Mouse (Mus musculus) G1E-ER4 (cell line): ENCODE measurements around the gene Fes. TPM values are rescaled to one million over a fixed set of nuclear protein-coding genes. Genes with fewer than 3 reads are reported as not detected.

ENCODE experiments used
- GATA1 ChIP-seq: IDR thresholded peaks from one replicate; pipeline ENCODE4 v1.8.0; 2012; ENCODE audit warnings: low read length, inconsistent platforms
- polyA plus RNA-seq: library from polyadenylated mRNA; stranded (reverse); fragments of >175 nt; gene quantifications from 2 replicates; pipeline ENCODE4 v1.2.3, GENCODE M21; 2012

The Fes gene
- polyA plus RNA-seq, 1 experiment = 0.70 TPM

DNA sequence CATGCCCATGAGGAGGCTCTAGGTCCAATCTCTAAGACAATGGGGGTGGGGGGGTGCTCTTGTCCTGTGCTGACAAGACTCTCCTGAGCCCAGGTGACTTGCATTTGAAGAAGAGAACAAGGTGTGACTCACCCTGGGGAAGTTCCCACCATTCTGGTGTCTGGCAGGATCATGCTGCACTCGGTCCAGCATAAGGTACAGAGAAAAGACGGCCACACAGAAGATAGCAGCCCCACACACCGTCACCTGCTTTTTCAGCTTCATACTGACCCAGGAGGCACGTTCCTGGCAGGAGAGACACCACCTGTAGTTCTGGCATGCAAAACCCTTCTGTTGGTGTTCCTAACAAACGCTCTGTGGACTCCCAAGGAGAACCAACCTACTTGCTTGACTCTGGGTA, 18.3 kb downstream of the Fes start:
- no peak for TF ChIP-seq GATA1

DNA sequence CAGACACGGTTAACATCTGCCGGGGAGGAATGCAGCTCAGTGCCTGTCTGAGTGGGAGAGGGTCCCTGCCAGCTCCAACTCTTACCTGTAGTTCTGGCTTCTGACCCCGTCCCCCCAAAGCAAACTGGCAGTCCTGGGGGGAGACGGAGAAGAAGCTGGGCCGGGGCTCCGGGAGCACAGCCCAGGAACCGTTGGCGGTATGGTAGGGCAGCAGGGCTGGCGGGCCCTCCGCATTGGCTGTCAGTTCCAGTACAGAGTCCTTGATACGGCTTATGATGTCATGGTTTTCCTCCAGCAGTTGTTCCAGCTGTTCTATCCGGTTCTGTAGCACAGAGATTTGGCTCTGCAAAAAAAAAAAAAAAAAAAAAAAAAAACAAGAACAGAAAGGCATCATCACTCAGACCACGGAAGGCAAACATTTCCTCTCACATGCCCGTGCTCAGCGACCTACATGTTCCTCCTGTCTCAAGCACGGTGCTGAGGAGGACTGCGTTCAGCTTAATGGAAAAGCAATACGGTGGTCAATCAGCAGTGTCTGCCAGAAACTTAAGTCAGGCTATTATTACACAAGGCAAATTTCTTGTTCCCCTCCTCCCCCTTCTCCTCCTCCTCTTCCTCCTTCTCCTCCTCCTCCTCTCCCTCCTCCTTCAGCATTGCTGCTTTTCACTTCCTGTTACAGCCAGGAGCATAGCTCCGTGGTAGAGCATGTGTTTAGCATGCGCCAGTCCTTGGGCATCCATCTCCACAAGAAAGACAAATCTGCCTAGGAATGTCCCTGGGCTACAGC, 18.9 kb downstream of the Fes start:
- TF ChIP-seq GATA1 = no peak

DNA sequence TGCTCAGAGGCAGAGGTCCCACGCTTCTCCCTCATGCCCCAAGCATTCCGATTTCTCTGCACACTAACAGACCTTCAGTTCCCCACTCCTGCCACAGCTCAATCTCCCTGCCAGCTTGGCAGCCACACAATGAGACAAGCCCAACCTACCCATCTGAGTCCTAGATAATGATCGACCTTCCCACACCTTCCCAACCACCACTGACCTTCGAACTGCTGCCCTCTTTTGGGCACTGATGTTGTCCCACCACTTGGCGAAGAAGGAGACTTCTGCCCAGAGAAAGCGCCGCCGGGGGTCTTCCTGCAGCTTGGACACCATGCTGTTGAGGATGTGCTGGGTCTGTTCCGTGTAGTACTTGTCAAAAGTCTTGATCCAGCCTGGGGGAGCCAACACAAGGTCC, 19.7 kb downstream of the Fes start:
- TF ChIP-seq GATA1 = no peak

DNA sequence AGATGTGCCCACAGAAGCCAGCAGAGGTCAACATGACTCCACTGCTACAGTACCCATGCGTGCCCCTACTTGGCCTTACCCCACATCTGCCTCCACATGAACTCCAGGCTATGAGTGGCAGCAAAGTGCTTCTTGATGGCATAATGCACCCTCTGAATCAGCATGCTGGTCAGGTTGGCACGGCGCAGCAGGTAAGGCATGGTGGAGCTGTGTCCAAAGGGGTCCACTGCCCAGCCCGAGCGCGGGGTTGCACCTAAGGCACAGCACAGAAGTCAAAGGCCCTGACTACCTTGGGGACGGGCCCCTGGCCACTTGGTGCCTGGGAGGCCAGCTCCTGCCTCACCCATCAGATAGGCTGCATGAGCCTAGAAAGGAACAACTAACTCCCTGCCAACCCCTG, 20.5 kb downstream of the Fes start:
- TF ChIP-seq GATA1 = no peak

DNA sequence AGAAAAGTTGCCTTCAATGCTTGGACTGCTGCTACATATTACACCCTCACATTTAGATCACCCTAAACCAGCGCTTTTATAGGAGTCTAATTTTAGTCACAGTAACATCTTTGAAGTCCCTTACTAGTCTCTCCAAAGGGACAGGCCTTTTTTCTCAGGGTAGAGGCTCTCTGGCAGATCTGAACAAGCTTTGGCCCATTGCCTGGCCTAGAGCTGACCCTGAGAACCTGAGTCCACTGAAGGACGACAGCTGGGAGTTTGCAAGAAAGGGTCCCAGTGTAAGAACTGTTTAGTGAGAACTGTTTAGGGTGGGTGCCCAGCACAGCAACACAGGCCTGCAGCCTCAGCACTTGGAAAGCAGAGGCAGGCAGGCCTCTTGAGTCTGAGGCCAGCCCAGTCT, 22.0 kb downstream of the Fes start:
- no peak for TF ChIP-seq GATA1

DNA sequence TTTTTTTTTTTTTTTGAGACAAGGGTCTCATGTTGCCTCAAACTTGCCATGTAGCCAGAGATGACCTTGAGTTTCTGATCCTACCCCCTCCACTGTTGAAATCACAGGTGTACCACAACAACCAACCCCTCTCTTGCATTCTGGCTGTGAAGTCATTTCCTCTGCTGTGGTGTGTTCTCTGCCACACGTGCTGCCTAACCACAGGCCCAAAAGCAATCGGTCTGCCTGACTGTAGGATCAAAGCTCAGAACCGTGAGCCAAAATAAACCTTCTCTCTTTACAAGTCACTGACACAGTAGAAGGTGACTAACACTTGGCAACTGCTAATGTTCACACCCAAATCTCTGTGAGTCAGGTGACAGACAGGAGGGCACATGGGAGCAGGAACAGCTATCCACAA, 27.3 kb downstream of the Fes start:
- no peak for TF ChIP-seq GATA1

DNA sequence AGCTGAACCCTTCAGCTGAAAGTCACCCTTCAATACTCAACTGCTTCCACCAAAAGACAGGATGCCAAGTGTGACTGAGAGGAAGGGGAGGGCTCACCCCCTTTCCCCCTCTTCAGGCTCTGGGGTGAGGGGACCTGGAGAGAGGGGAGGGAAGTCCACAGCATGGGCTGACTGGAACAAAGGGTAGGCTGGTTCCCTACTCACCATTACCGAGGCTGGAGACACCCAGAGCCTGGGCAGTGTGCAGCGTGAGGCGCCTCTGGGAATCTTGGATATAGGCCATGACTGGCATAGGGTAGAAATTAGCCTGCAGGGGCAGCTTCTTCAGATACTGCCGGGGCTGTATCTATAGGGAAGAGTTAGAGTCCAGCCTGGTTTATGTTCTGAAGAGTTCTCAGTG, 29.7 kb downstream of the Fes start:
- TF ChIP-seq GATA1 = no peak

DNA sequence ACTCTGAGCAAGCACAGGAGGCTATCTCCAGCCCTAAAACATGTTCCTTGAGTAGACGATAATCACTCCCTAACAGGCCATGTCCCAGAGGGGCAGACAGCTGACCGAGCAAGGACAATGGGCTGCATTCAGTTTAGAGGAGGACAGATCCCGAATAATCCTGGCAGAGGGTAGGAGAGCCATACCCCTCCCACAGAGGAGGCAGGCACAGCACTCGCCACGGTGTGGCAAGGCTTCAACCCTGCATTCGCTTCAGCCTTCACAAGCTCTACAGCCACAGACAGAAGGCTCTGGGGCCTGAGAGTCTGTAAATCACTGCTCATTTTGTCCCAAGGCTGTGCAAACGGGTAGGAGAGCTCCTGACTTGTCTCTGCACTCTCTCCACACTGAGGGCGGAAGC, 30.6 kb downstream of the Fes start:
- no peak for TF ChIP-seq GATA1

DNA sequence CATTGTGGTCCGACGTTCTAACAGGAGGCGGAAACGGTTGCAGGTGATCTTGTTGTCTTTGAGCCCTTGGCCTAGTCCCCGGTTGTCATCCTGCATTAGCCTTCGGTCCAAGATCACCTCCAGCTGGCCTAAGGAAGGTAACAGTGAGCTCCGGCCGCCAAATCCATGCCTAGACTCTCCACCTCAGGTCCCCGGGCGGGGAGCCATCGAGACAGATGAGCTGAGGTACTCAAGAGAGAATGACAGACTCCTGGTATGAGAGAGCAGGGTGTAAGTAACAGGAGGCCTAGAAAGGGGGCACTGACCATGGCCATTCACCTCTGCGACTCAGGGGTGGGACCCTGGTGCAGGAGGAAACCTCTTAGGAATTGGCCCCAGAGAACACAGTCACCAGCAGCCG, 31.4 kb downstream of the Fes start:
- no peak for TF ChIP-seq GATA1

DNA sequence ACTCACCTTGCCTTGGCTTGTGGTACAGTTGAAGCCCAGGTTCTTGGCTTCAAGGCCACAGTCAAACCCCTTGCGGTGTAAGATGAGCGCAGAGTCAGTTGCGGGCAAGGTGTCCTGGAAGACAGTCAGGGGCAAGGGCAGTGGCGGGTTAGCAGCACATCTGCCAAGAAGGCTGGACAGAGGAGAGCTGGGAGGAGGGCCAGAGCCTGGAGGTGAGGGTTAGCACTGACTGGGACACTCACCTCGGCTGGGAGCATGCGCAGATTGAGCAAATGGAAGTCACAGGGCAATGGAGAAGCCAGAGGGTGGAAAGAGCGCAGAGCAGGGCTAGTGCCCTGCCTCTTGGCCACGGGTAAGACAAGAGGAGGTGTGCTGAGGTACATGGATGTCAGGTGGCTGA, 34.8 kb downstream of the Fes start:
- TF ChIP-seq GATA1 = no peak

DNA sequence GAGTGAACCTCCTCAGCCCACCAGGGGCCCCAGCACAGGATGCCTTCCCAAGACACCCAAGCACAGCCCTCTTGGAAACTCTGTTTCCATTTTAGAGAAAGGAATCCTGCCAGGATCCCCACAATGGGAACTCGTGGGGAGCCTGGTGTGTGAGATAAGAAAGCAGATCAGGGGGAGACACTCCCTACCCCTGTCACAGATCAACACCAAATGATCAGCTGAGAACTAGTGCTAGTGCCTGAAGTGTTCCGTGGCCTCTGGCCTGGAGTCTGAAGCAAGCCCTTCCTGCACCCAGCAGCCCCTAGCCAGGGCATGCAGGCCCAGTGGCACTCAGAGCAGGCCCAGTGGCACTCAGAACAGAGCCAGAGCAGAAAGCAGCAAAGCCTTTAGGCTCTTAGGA, 36.9 kb downstream of the Fes start:
- TF ChIP-seq GATA1 = no peak

DNA sequence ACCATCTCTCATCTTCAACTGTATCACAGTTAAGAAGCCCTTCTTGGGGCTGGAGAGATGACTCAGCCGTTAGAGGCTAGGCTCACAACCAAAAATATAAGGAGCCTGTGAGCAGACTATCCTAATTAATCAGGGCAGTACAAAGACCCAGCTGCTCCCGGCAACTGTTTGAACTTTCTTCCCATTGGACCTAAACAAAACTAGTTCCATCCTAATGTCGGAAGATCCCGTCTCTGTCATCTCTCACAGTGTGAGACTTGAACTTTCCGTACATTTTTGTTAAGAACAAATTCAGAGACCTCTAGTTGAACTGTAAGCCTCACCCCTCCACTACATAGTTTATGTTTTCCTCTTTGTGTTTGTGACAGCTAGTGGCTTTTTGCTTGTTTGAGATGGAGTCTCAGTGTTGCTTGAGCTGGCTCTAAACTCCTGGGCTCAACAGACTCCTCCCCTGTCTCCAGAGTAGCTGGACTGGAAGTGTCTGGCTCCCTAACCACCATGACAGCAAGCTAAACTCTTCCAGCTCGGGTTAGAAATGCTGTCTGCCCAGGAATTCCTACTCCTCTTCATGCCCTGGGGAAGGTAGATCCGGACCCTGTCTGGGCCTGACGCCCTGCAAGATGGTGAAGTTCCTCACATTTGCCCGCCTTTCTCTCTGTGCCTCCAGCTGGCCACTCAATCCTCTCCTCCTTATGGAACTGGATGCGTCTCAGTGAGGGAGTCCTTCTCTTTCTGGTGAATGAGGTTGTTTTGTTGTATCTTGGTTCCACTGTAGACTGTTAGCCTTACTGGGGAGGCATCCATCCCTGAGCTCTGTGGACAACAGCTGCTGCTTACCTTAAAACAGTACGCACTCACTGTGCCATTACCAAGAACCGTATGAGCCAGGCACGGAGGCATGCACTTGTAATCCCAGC, 39.8 kb downstream of the Fes start:
- TF ChIP-seq GATA1 = no peak

DNA sequence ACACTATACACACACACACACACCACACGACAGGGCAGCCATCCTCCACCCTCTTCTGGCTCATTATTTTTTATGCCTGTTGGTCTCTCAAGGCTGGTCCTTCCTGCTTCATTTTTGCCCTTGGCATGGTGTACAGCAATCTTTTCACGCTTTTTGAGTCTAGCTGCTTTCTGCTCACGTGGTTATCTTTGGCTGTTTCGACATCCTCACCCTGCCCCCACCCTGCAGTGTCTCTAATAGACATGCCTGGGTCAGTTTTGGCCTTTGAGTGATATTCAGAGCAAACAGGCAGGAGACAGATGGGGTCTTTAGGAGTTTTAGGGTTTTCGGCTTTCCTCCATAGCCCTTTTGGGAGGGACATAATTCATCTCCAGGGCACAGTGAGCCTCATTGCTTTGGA, 40.9 kb downstream of the Fes start:
- TF ChIP-seq GATA1 = no peak

DNA sequence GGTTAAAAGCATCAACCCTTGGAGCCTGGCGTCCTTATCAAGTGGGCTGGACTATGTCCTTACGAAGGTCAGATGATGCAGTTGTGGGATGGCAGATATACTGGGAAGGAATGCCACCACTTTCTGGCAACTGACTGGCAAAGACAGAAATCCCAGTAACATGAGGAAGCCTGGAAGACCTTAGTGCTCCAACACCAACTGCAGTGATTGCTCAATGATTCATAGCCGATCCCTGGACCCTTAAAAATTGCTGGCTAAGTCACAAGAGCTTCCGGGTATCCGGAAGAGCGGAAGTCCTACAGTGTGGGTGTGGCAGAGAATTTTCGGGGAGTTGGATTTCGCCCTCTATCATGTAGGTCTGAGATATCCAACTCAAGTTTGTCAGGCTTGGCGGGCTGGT, 41.6 kb downstream of the Fes start:
- TF ChIP-seq GATA1 = no peak

DNA sequence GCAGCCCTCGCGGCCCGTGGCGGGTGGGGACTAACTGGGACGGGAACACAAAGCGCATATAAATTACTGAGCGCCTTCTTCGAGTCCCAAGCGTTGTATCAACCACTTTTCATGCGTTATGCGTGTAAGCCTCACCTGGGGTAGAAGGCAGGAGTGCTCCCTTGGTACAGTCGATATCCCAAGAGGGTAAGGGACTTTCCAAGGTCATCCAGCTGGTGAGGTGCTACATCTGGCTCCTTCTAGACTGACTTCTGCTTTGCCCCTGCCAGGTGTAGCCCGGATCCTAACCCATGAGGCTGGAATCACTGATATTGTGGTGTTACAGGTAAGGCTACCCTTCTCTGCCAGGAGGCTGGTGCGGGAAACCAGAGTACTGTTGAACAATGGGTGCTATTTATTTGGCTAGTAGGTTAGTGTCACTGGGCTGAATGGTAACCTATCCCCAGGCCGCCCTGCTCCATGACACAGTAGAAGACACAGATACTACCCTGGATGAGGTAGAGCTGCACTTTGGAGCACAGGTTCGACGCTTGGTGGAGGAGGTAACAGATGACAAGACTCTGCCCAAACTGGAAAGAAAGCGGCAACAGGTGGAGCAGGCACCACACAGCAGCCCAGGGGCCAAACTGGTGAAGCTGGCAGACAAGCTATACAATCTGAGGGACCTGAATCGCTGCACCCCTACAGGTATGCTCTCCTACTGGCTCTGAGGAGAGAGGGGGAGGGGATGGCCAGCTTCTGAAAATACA, 44.3 kb downstream of the Fes start:
- TF ChIP-seq GATA1 = no peak

DNA sequence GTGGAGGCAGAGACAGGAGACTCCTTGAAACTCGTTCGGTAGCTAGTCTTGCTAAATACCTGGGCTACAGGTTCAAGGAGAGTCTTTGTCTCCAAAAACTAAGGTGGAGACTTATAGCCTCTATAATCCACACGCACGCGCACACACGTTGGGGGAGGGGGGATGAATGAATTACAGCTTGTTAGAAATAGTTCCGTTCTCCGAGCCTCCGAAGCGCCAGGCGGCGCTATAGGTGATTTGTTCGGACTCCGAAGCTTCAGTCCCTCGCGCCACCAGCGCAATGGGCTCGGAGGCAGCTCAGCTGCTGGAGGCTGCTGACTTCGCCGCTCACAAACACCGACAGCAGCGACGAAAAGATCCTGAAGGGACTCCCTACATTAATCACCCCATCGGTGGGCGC, 44.9 kb downstream of the Fes start, which contains the start of gene Hddc3:
Gene Hddc3 (plus strand): TSS at position 247 of the 400 bp plus-strand sequence.
- no peak for TF ChIP-seq GATA1
